Mouse (Mus musculus): ENCODE data around the gene Hlcs. TPM values are rescaled to one million over a fixed set of nuclear protein-coding genes. Genes with fewer than 3 reads are reported as not detected.

The Hlcs gene
- polyA plus RNA-seq (2014; fragmentation: Nextera tagmentation; extraction: Ambion mirVana), result 7.6 and 8.2 TPM in 2 replicates

DNA sequence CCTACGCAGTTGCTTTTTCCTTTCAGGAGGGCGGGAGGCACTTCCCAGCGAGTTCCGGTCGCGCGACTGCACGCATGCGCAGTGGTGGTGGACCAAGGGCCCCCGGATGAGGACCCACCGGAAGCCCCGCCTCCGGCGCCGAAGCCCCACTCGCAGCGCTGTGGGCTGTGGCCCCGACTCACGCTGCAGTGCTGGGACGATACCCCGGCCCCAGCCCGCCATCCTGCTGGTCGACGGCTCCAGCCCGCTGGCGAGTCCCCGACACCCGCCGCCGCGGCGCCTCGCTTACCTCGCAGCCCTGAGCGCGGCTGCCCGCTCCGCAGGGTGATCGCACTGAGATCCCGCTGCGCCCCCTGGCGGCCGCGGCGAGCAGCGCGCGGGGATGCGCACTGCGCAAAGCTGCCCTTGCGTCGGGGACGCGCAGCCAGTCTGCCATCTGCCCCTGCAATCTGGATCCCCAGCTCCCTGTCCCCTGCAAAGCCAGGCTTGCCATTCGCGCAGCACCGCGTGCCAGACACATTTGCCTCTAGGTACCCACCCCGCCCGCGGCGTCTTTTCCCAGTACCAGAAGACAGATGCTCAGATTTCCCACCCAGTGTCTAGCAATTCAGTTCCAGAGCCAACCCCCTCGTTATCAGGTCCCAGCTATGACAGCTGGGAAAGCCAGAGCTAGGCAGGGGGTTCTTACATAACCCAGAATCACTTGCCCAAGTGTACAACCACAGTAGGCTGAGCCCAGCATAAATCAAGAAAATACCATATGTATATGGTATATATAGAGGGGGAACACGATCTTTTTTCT, at the start of gene Hlcs:
Hlcs (minus strand) TSS at position 343 of the 802 bp plus-strand sequence.
- under 1% methylated on average over 64 of the region's 64 CpGs for WGBS
- H3K27ac ChIP-seq (ENCODE audit: low read depth, low read length), result peak within 1 kb of the TSS; percentile 99
- H3K9ac ChIP-seq (replicated peaks; ENCODE audit: low read depth, low read length), result peak within 1 kb of the TSS; percentile 83
- peak within 1 kb of the TSS; percentile 72 for H3K4me2 ChIP-seq (ENCODE audit: low read depth, low read length)
- H3K27me3 ChIP-seq (ENCODE audit: control insufficient read depth, insufficient read depth, low read length), result no peaks in the 10 kb centered on the region
- H3K9me3 ChIP-seq (ENCODE audit: control insufficient read depth, low read length), result no peaks in the 10 kb centered on the region
- H3K4me1 ChIP-seq (ENCODE audit: control insufficient read depth, insufficient read depth, low read length), result peaks cover 7% of the 10 kb centered on the region; the same call in 1 of the 2 replicates
- no peaks in the 10 kb centered on the region for H3K36me3 ChIP-seq (ENCODE audit: control insufficient read depth, insufficient read depth, low read length)
- peak within 1 kb of the TSS; percentile 58 for H3K4me3 ChIP-seq (ENCODE audit: low read depth, low read length)
- ATAC-seq (ENCODE audit: low read depth), result peak; percentile 91

- H3K9ac ChIP-seq (replicated peaks; ENCODE audit: low read depth, low read length), result no peak overlapping the region
- 44% methylated on average over 10 of the region's 10 CpGs for WGBS
- H3K36me3 ChIP-seq (ENCODE audit: control insufficient read depth, insufficient read depth, low read length), result 0 out of 2 replicates have a peak, but pooled peaks cover 3% of the 10 kb centered on the region
- H3K27me3 ChIP-seq (ENCODE audit: control insufficient read depth, insufficient read depth, low read length), result no peaks in the 10 kb centered on the region
- H3K4me3 ChIP-seq (ENCODE audit: low read depth, low read length), result no peak overlapping the region
- peak; percentile 85 for ATAC-seq (ENCODE audit: low read depth)
- no peaks in the 10 kb centered on the region for H3K9me3 ChIP-seq (ENCODE audit: control insufficient read depth, low read length)
- H3K4me2 ChIP-seq (ENCODE audit: low read depth, low read length), result no peak overlapping the region
- H3K4me1 ChIP-seq (ENCODE audit: control insufficient read depth, insufficient read depth, low read length), result peaks cover 3% of the 10 kb centered on the region; the same call in 1 of the 2 replicates
- 0 out of 2 replicates have a peak overlapping the region, but pooled peaks have one; percentile 1 for H3K27ac ChIP-seq (ENCODE audit: low read depth, low read length)
Measured at GRCm38 (mm10) chr16:94362174-94362873, 49.0 kb upstream of the Hlcs start.

- ATAC-seq (ENCODE audit: low read depth), result no peak
Measured at GRCm38 (mm10) chr16:94360578-94361350, 47.4 kb upstream of the Hlcs start.

GRCm38 (mm10) chr16:94358091-94358490, 44.7 kb upstream of the Hlcs start:
- Histone ChIP-seq H3K27me3 (ENCODE audit: control insufficient read depth, insufficient read depth, low read length) (no peaks in the 10 kb centered on the region), H3K4me3 (ENCODE audit: low read depth, low read length) (no peak overlapping the region), H3K27ac (ENCODE audit: low read depth, low read length) (no peak overlapping the region), H3K9me3 (ENCODE audit: control insufficient read depth, low read length) (no peaks in the 10 kb centered on the region), H3K36me3 (ENCODE audit: control insufficient read depth, insufficient read depth, low read length) (no peaks in the 10 kb centered on the region), H3K4me2 (ENCODE audit: low read depth, low read length) (no peak overlapping the region), H3K4me1 (ENCODE audit: control insufficient read depth, insufficient read depth, low read length) (peaks cover 3% of the 10 kb centered on the region; the same call in 1 of the 2 replicates), H3K9ac (replicated peaks; ENCODE audit: low read depth, low read length) (no peak overlapping the region)
- ATAC-seq (ENCODE audit: low read depth), result no peak
- WGBS, result 65% methylated on average over 3 of the region's 3 CpGs

More at GRCm38 (mm10) chr16:94360578-94361350, 47.4 kb upstream of the Hlcs start:
- peaks cover 3% of the 10 kb centered on the region; the same call in 1 of the 2 replicates for H3K4me1 ChIP-seq (ENCODE audit: control insufficient read depth, insufficient read depth, low read length)
- WGBS, result 89% methylated on average over 13 of the region's 13 CpGs
- no peak overlapping the region for H3K4me3 ChIP-seq (ENCODE audit: low read depth, low read length)
- H3K27me3 ChIP-seq (ENCODE audit: control insufficient read depth, insufficient read depth, low read length), result no peaks in the 10 kb centered on the region
- H3K27ac ChIP-seq (ENCODE audit: low read depth, low read length), result no peak overlapping the region
- no peak overlapping the region for H3K9ac ChIP-seq (replicated peaks; ENCODE audit: low read depth, low read length)
- H3K9me3 ChIP-seq (ENCODE audit: control insufficient read depth, low read length), result no peaks in the 10 kb centered on the region
- H3K36me3 ChIP-seq (ENCODE audit: control insufficient read depth, insufficient read depth, low read length), result 0 out of 2 replicates have a peak, but pooled peaks cover 3% of the 10 kb centered on the region
- H3K4me2 ChIP-seq (ENCODE audit: low read depth, low read length), result no peak overlapping the region

DNA sequence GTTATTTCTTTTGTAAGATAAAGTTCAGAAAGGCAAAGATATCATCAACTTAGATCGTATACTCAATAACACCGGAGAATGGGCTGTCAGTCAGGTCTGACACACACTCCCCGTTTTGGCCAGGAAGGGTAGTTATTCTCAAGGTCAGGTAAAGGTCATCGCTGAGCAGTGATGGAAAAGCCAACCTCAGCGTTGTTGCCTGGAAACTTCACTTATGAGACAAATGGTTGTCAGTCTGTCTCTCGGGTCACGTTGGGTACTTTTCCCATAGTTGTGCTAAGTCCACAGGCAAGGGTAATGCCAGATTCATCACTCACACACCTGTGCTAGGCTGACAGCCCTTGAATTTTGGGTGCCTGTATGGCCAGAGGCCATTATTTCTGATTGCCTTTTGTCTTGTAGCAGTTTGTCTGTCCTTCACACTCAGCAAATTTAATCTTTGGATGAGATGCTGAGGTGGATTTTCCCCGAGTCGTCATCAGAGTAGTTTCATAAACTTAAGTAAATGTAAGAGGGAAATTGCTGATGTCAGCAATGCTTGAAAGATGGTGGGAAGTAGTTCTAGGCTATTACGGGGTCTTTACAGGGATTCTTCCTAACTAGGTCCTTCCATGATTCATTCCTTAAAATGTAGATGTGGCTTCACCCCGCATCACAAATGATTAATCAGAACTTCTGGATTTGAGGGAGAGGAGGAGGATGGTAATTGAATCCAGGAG, 43.6 kb upstream of the Hlcs start:
- H3K27me3 ChIP-seq (ENCODE audit: control insufficient read depth, insufficient read depth, low read length), result no peaks in the 10 kb centered on the region
- H3K4me2 ChIP-seq (ENCODE audit: low read depth, low read length), result no peak overlapping the region
- no peaks in the 10 kb centered on the region for H3K36me3 ChIP-seq (ENCODE audit: control insufficient read depth, insufficient read depth, low read length)
- no peak overlapping the region for H3K4me3 ChIP-seq (ENCODE audit: low read depth, low read length)
- H3K9ac ChIP-seq (replicated peaks; ENCODE audit: low read depth, low read length), result no peak overlapping the region
- no peaks in the 10 kb centered on the region for H3K9me3 ChIP-seq (ENCODE audit: control insufficient read depth, low read length)
- peaks cover under 1% of the 10 kb centered on the region; the same call in 1 of the 2 replicates for H3K4me1 ChIP-seq (ENCODE audit: control insufficient read depth, insufficient read depth, low read length)
- no peak overlapping the region for H3K27ac ChIP-seq (ENCODE audit: low read depth, low read length)
- ATAC-seq (ENCODE audit: low read depth), result no peak
- 87% methylated on average over 11 of the region's 11 CpGs for WGBS

DNA sequence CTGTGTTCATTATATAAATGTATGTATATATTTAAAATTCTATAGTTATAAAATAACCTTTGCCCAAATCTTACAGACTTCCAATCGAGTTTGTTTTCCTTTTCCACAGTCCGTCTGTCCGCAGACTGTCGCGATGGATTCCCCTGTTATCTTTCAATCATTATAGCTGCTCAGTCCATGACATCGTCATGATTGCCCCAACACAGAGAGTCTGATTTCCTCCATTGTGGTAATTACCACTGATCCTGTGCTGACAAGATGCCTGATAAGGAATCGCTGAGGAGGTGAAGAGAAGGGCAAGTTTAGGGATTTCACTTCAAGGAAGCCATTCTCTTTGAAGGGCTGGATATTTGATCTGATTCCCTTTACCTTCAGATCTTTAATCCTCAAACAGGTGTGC, 42.7 kb upstream of the Hlcs start:
- Histone ChIP-seq H3K9me3 (ENCODE audit: control insufficient read depth, low read length) (no peaks in the 10 kb centered on the region), H3K4me2 (ENCODE audit: low read depth, low read length) (no peak overlapping the region), H3K4me3 (ENCODE audit: low read depth, low read length) (no peak overlapping the region), H3K27ac (ENCODE audit: low read depth, low read length) (no peak overlapping the region), H3K4me1 (ENCODE audit: control insufficient read depth, insufficient read depth, low read length) (no peaks in the 10 kb centered on the region), H3K9ac (replicated peaks; ENCODE audit: low read depth, low read length) (no peak overlapping the region), H3K27me3 (ENCODE audit: control insufficient read depth, insufficient read depth, low read length) (no peaks in the 10 kb centered on the region), H3K36me3 (ENCODE audit: control insufficient read depth, insufficient read depth, low read length) (no peaks in the 10 kb centered on the region)
- no peak for ATAC-seq (ENCODE audit: low read depth)
- WGBS, result 76% methylated on average over 7 of the region's 7 CpGs

DNA sequence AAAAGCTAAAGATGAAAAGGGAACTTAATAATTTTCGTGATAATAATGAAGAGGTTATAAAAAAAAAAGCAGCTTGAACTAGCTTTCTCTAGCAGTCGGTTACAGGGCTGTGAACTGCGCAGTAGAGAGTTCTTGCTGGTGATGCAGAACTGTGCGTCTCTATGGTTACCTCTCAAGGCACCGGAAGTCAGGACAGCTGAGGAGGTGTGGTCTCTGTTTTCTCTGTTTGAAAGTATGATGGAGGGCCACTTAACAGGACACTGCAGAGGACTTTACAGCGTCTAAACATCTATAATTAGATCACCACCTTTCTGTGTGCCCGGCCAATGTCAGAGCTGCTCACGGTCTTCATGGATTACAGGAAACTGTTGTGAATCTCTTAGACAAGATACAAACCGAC, 41.1 kb upstream of the Hlcs start:
- Histone ChIP-seq H3K4me3 (ENCODE audit: low read depth, low read length) (no peak overlapping the region), H3K4me1 (ENCODE audit: control insufficient read depth, insufficient read depth, low read length) (no peaks in the 10 kb centered on the region), H3K27me3 (ENCODE audit: control insufficient read depth, insufficient read depth, low read length) (no peaks in the 10 kb centered on the region), H3K36me3 (ENCODE audit: control insufficient read depth, insufficient read depth, low read length) (no peaks in the 10 kb centered on the region), H3K27ac (ENCODE audit: low read depth, low read length) (no peak overlapping the region), H3K4me2 (ENCODE audit: low read depth, low read length) (no peak overlapping the region), H3K9me3 (ENCODE audit: control insufficient read depth, low read length) (no peaks in the 10 kb centered on the region), H3K9ac (replicated peaks; ENCODE audit: low read depth, low read length) (no peak overlapping the region)
- ATAC-seq (ENCODE audit: low read depth), result no peak
- WGBS, result 41% methylated on average over 9 of the region's 9 CpGs

- Histone ChIP-seq H3K27ac (ENCODE audit: low read depth, low read length) (no peak overlapping the region), H3K36me3 (ENCODE audit: control insufficient read depth, insufficient read depth, low read length) (no peaks in the 10 kb centered on the region), H3K4me1 (ENCODE audit: control insufficient read depth, insufficient read depth, low read length) (no peaks in the 10 kb centered on the region), H3K27me3 (ENCODE audit: control insufficient read depth, insufficient read depth, low read length) (no peaks in the 10 kb centered on the region), H3K9me3 (ENCODE audit: control insufficient read depth, low read length) (no peaks in the 10 kb centered on the region), H3K4me3 (ENCODE audit: low read depth, low read length) (no peak overlapping the region), H3K4me2 (ENCODE audit: low read depth, low read length) (no peak overlapping the region), H3K9ac (replicated peaks; ENCODE audit: low read depth, low read length) (no peak overlapping the region)
- no peak for ATAC-seq (ENCODE audit: low read depth)
- WGBS, result 74% methylated on average over 10 of the region's 10 CpGs
Measured at GRCm38 (mm10) chr16:94350287-94350677, 36.9 kb upstream of the Hlcs start.

Measured in neural tube, embryonic 14.5 days (tissue).